Mouse (Mus musculus) megakaryocyte-erythroid progenitor cell, adult 5-6 weeks (primary cell): ENCODE measurements around the gene Orc5. TPM values are rescaled to one million over a fixed set of nuclear protein-coding genes. Genes with fewer than 3 reads are reported as not detected.

ENCODE experiments used
- ATAC-seq: replicated peaks from 2 replicates; pipeline ENCODE4 v1.8.0; 2016; ENCODE audit warnings: mild to moderate bottlenecking, inconsistent platforms; ENCODE audit not compliant: severe bottlenecking, poor library complexity, low FRiP score, low TSS enrichment
- total RNA-seq, 2 experiments: library from RNA; stranded (forward) in 1 of 2; stranded (reverse) in 1 of 2; fragments of 200-1000, 215-1000 nt in 1 of 2; fragments of >200 nt in 1 of 2; fragmentation: Nextera tagmentation in 1 of 2; gene quantifications; 2 replicates each; pipeline ENCODE4 v1.2.3; 2014 to 2017

Orc5 gene
- total RNA-seq, 2 experiments from 2014 or later: 75.4 to 90.9 TPM

DNA sequence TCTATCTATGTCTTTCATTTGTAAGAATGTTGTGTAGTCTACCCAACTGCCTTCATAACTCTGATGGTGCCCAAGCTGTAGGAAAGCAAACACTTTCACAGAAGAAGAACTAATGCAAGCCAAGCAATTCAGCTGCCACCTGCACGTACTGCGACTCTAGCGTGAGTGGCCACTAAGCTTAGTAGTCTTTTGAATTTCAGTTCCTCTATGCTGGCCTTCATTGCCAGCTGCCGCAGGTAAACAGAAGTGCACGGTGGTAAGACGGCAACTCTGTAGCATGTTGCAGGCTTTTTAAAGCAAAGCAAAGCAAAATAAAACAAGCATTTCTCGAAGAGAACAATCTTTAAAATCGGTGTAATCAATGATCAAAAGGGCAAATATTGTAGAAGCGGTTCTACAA lies 97.8 kb downstream of the Orc5 start:
- ATAC-seq: no peak

DNA sequence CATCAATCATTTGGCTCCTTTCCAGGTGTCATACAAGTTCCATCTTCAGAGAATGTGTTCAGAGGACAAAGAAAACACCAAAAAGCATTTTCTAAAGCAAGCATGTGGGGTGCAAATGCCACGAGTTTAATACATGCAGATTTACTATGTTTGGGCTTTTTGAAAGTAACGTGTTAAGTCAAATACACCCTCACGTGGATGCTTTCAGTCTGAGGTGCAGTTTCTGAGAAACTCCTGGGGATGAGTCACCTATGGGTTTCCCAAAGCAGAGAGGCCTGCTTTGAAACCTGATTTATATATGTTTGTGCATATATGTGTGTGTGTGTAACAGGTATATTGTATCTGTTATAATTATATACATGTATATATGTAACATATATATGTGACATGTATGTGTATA lies 98.5 kb downstream of the Orc5 start:
- ATAC-seq: no peak

DNA sequence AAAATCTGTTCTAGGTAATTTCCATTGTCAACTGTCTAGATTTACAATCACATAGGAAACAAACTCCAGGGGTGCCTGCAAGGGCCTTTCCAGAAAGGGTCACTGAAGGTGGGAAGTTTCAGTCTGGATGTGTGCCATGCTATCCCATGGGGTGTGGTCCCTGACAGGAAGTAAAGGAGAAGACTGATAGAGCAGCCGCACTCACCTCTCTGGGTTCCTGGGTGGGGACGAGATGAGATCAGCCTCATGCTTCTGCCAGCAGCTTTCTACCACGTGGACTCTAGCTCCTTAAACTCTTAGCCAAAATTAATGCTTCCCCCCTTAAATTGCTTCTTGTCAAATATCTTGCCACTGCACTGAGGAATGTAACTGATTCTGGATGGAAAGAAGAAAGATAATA lies 100.7 kb downstream of the Orc5 start:
- ATAC-seq: no peak

Other genes starting within 250 kb of the Orc5 start
- gene Reln, start 205.7 kb downstream of the Orc5 start, total RNA-seq (2014; fragmentation: Nextera tagmentation): 0.59 TPM in 1 of 2 replicates, not detected in the other
- gene Reln, start 205.7 kb downstream of the Orc5 start, total RNA-seq (2017): 0.61 TPM in 1 of 2 replicates, not detected in the other
- gene Lhfpl3, start 195.6 kb upstream of the Orc5 start, total RNA-seq (2014; fragmentation: Nextera tagmentation): not detected in 2 replicates
- not detected in 2 replicates for gene Lhfpl3, start 195.6 kb upstream of the Orc5 start, total RNA-seq (2017)